Mouse (Mus musculus): ENCODE results near the gene Ino80d. TPM values are rescaled to one million over a fixed set of nuclear protein-coding genes. Genes with fewer than 3 reads are reported as not detected.

Gene Ino80d
- polyA plus RNA-seq, 1 experiment from 2014 or later, result 9.9 TPM

GRCm38 (mm10) chr1:63122005-63122404 lies 7.5 kb upstream of the Ino80d start:
- WGBS, result 98% methylated on average over 6 of the region's 6 CpGs
- H3K9me3 ChIP-seq, result no peaks in the 10 kb centered on the region
- H3K27me3 ChIP-seq, result no peaks in the 10 kb centered on the region
- no peak overlapping the region for H3K27ac ChIP-seq (replicated peaks)
- no peak for ATAC-seq (ENCODE audit: low FRiP score, low read depth)
- H3K36me3 ChIP-seq, result peaks cover 44% of the 10 kb centered on the region
- H3K4me3 ChIP-seq, result no peak overlapping the region
- H3K4me2 ChIP-seq, result no peak overlapping the region
- peaks cover 4% of the 10 kb centered on the region; the same call in 1 of the 2 replicates for H3K4me1 ChIP-seq (replicated peaks)
- H3K9ac ChIP-seq, result no peak overlapping the region

- H3K9ac ChIP-seq, result no peak overlapping the region
- H3K4me3 ChIP-seq, result no peak overlapping the region
- H3K27ac ChIP-seq (replicated peaks), result no peak overlapping the region
- H3K4me2 ChIP-seq, result no peak overlapping the region
- WGBS, result 96% methylated on average over 2 of the region's 2 CpGs
- no peak for ATAC-seq (ENCODE audit: low FRiP score, low read depth)
- no peaks in the 10 kb centered on the region for H3K27me3 ChIP-seq
- H3K4me1 ChIP-seq (replicated peaks), result peaks cover 20% of the 10 kb centered on the region
- peaks cover 43% of the 10 kb centered on the region for H3K36me3 ChIP-seq
- H3K9me3 ChIP-seq, result no peaks in the 10 kb centered on the region
Measured at GRCm38 (mm10) chr1:63120382-63120781, 5.9 kb upstream of the Ino80d start.

GRCm38 (mm10) chr1:63119675-63120074 lies 5.2 kb upstream of the Ino80d start:
- H3K4me1 ChIP-seq (replicated peaks), result peaks cover 21% of the 10 kb centered on the region
- no peaks in the 10 kb centered on the region for H3K27me3 ChIP-seq
- no peak for ATAC-seq (ENCODE audit: low FRiP score, low read depth)
- 91% methylated on average over 4 of the region's 4 CpGs for WGBS
- peaks cover 40% of the 10 kb centered on the region for H3K36me3 ChIP-seq
- no peaks in the 10 kb centered on the region for H3K9me3 ChIP-seq
- no peak overlapping the region for H3K27ac ChIP-seq (replicated peaks)
- no peak overlapping the region for H3K4me2 ChIP-seq
- H3K9ac ChIP-seq, result no peak overlapping the region
- H3K4me3 ChIP-seq, result no peak overlapping the region

- peak overlapping the region; percentile 83 for H3K4me2 ChIP-seq
- H3K4me3 ChIP-seq, result peak overlapping the region; percentile 95
- H3K36me3 ChIP-seq, result peaks cover 11% of the 10 kb centered on the region
- WGBS, result 58% methylated on average over 3 of the region's 3 CpGs
- H3K4me1 ChIP-seq (replicated peaks), result peaks cover 40% of the 10 kb centered on the region
- H3K9ac ChIP-seq, result peak overlapping the region; percentile 97
- no peak for ATAC-seq (ENCODE audit: low FRiP score, low read depth)
- no peaks in the 10 kb centered on the region for H3K9me3 ChIP-seq
- H3K27ac ChIP-seq (replicated peaks), result peak overlapping the region; percentile 94
- H3K27me3 ChIP-seq, result no peaks in the 10 kb centered on the region
Measured at GRCm38 (mm10) chr1:63115540-63115939, 1.1 kb upstream of the Ino80d start.

- Histone ChIP-seq H3K27me3 (no peaks in the 10 kb centered on the region), H3K27ac (replicated peaks) (peak overlapping the region; percentile 94), H3K4me1 (replicated peaks) (peaks cover 43% of the 10 kb centered on the region), H3K9me3 (no peaks in the 10 kb centered on the region), H3K4me2 (peak overlapping the region; percentile 83), H3K4me3 (peak overlapping the region; percentile 95), H3K9ac (peak overlapping the region; percentile 97), H3K36me3 (peaks cover 7% of the 10 kb centered on the region; the same call in 1 of the 2 replicates)
- WGBS, result 17% methylated on average over 4 of the region's 4 CpGs
- ATAC-seq (ENCODE audit: low FRiP score, low read depth), result no peak
Measured at GRCm38 (mm10) chr1:63115096-63115495, 629 bp upstream of the Ino80d start.

- Histone ChIP-seq H3K27ac (replicated peaks) (peak overlapping the region; percentile 94), H3K9me3 (no peaks in the 10 kb centered on the region), H3K4me3 (peak overlapping the region; percentile 95), H3K27me3 (no peaks in the 10 kb centered on the region), H3K4me2 (peak overlapping the region; percentile 83), H3K9ac (peak overlapping the region; percentile 97), H3K36me3 (no peaks in the 10 kb centered on the region; the same call in 1 of the 2 replicates), H3K4me1 (replicated peaks) (peaks cover 46% of the 10 kb centered on the region)
- ATAC-seq (ENCODE audit: low FRiP score, low read depth), result peak; percentile 42
- under 1% methylated on average over 31 of the region's 92 CpGs for WGBS
Measured at GRCm38 (mm10) chr1:63113274-63114135, 962 bp downstream of the Ino80d start.

GRCm38 (mm10) chr1:63112865-63113261 lies 1.6 kb downstream of the Ino80d start:
- peak overlapping the region; percentile 97 for H3K9ac ChIP-seq
- H3K9me3 ChIP-seq, result no peaks in the 10 kb centered on the region
- 4% methylated on average over 11 of the region's 11 CpGs for WGBS
- ATAC-seq (ENCODE audit: low FRiP score, low read depth), result peak; percentile 42; the same call in 1 of the 2 replicates
- H3K27ac ChIP-seq (replicated peaks), result peak overlapping the region; percentile 94
- peaks cover 48% of the 10 kb centered on the region for H3K4me1 ChIP-seq (replicated peaks)
- no peaks in the 10 kb centered on the region for H3K36me3 ChIP-seq
- peak overlapping the region; percentile 83 for H3K4me2 ChIP-seq
- no peaks in the 10 kb centered on the region for H3K27me3 ChIP-seq
- peak overlapping the region; percentile 95 for H3K4me3 ChIP-seq

GRCm38 (mm10) chr1:63112151-63112864 lies 2.2 kb downstream of the Ino80d start:
- peak overlapping the region; percentile 97 for H3K9ac ChIP-seq

GRCm38 (mm10) chr1:63110536-63111285 lies 3.8 kb downstream of the Ino80d start:
- H3K27ac ChIP-seq (replicated peaks), result no peak overlapping the region
- no peaks in the 10 kb centered on the region for H3K27me3 ChIP-seq
- H3K9ac ChIP-seq, result no peak overlapping the region
- WGBS, result 44% methylated on average over 7 of the region's 7 CpGs
- ATAC-seq (ENCODE audit: low FRiP score, low read depth), result no peak
- H3K4me3 ChIP-seq, result no peak overlapping the region
- 0 out of 2 replicates have a peak, but pooled peaks cover 2% of the 10 kb centered on the region for H3K36me3 ChIP-seq
- peaks cover 34% of the 10 kb centered on the region for H3K4me1 ChIP-seq (replicated peaks)
- H3K4me2 ChIP-seq, result no peak overlapping the region
- no peaks in the 10 kb centered on the region for H3K9me3 ChIP-seq

More at GRCm38 (mm10) chr1:63112151-63112864, 2.2 kb downstream of the Ino80d start:
- H3K9me3 ChIP-seq, result no peaks in the 10 kb centered on the region
- peak overlapping the region; percentile 95 for H3K4me3 ChIP-seq
- H3K27me3 ChIP-seq, result no peaks in the 10 kb centered on the region
- ATAC-seq (ENCODE audit: low FRiP score, low read depth), result no peak
- H3K4me1 ChIP-seq (replicated peaks), result peaks cover 50% of the 10 kb centered on the region
- H3K36me3 ChIP-seq, result no peaks in the 10 kb centered on the region
- peak overlapping the region; percentile 94; the same call in 1 of the 2 replicates for H3K27ac ChIP-seq (replicated peaks)
- H3K4me2 ChIP-seq, result peak overlapping the region; percentile 83
- WGBS, result 42% methylated on average over 8 of the region's 8 CpGs

- H3K4me3 ChIP-seq, result no peak overlapping the region
- ATAC-seq (ENCODE audit: low FRiP score, low read depth), result no peak
- no peak overlapping the region for H3K4me2 ChIP-seq
- H3K4me1 ChIP-seq (replicated peaks), result peaks cover 26% of the 10 kb centered on the region
- H3K9ac ChIP-seq, result no peak overlapping the region
- no peaks in the 10 kb centered on the region for H3K27me3 ChIP-seq
- WGBS, result 71% methylated on average over 6 of the region's 6 CpGs
- no peak overlapping the region for H3K27ac ChIP-seq (replicated peaks)
- H3K9me3 ChIP-seq, result no peaks in the 10 kb centered on the region
- peaks cover 12% of the 10 kb centered on the region for H3K36me3 ChIP-seq
Measured at GRCm38 (mm10) chr1:63107614-63108327, 6.7 kb downstream of the Ino80d start.

Measured in hindbrain, embryonic 15.5 days (tissue).